Mouse (Mus musculus) layer of hippocampus, adult 11-12 months (tissue): ENCODE measurements at regions not wholly inside any gene's neighbourhood (a gene's known extent, or its start where the extent isn't known, plus 50 kb on each side); places are given as distances from the start of the nearest gene placed in this dataset.

Experiments used
- DNase-seq: peaks from one replicate; pipeline ENCODE4 v3.0.0; 2022; ENCODE audit warnings: low spot score

- no peak for DNase-seq
These were observed 337.7 kb downstream of the Hlx start for GRCm38 (mm10) chr1:184394559-184395194.

GRCm38 (mm10) chr1:184384088-184384823 is 348.2 kb downstream of the Hlx start:
- DNase-seq = no peak

GRCm38 (mm10) chr1:184378665-184379064 is 344.6 kb upstream of the 1700056E22Rik start:
- no peak for DNase-seq

GRCm38 (mm10) chr1:184365026-184365425 is 330.9 kb upstream of the 1700056E22Rik start:
- no peak for DNase-seq

GRCm38 (mm10) chr1:184358226-184358568 is 324.1 kb upstream of the 1700056E22Rik start:
- DNase-seq = no peak

DNA sequence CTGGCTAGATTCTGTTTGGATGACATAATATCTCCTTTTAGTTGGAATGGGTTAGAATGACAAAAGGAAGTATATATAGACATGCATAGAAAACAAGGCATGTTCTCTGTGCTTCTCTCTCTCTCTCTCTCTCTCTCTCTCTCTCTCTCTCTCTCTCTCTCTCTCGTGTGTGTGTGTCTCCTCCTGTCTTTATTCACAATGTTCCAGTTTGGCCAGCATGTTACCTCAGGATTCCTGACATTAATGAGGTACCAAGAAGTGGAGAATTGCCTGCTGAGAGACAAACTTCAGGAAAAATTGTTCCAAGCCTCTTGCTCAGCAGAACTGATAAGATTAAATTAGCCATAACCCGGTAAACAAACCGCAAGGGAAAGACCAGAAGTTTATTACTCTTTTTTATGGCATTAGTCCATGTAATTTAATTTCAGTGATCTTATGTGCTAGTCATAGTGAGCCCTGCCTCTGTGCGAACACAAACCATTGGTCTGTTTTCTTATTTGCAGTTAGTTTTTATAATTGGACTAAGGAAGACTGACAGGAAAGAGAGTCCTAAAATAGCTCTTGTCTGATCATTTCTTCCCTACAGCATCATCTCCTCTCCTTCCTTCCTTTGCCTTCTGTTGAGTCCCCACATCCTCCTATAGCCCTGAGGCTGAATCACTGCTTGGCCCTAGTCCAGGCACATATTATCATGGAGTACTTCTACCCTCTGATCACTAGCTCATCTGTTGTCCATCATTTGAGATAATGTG is 323.5 kb upstream of the 1700056E22Rik start:
- DNase-seq = no peak

GRCm38 (mm10) chr1:184353832-184354449 is 319.8 kb upstream of the 1700056E22Rik start:
- DNase-seq = no peak

DNA sequence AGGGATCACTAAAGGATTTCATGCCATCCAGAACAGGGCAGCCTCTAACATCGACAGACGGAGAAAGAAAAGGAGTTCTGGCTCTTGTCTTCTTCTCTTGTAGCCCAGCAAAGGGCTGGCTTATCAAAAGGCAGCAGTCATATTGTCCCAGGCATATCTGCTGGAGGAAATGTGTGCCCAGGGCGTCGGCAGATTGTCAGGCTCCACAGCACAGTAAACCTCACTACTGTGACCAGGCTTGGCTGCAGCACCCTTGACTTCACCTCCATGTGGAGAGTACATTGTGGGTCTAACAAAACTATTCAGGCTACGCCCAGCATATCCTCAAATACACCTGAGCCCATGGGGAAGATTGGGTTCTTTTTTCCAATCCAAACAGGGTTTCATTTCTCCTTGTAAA is 317.7 kb upstream of the 1700056E22Rik start:
- DNase-seq = no peak

- no peak for DNase-seq
These were observed 310.7 kb upstream of the 1700056E22Rik start for GRCm38 (mm10) chr1:184344829-184345228.

DNA sequence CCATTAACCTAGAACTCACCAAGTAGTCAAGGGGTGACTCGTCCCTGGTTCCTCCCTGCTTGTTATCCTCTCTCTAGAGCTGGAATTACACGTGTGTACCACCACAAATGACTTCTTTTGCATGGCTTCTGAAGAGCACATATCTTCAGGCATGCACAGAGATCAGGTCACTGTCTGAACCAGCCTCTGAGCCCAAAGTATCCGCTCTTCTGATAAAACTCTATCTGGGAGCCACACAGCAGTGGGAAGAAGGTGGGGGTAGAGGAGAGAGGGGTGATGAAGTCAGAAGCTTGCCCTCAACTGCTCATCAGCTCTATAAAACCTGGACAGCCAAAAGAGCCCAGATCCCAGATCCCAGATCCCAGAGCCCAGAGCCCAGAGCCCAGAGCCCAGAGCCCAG is 301.9 kb upstream of the 1700056E22Rik start:
- no peak for DNase-seq

GRCm38 (mm10) chr1:184335281-184335680 is 301.2 kb upstream of the 1700056E22Rik start:
- DNase-seq = no peak

GRCm38 (mm10) chr1:184334818-184335217 is 300.7 kb upstream of the 1700056E22Rik start:
- no peak for DNase-seq

DNA sequence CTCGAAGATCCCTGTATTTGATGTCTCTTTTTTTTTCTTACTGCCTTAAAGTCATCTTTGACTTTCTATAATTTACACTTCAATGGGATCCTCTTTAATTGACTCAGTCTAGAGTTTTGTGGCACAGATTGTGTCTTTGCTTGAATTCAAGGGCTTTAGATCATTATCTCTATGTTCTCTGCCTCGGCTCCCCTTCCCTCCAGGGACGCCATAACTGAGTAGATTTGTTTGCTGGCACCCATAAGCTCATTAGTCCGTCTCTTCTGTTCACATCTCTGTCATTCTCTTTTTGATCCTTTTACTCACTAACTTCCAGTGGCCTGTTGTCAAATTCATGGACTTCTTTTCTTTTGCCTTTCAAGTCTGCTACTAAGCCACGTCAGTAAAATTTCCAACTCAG is 299.0 kb upstream of the 1700056E22Rik start:
- DNase-seq = no peak

DNA sequence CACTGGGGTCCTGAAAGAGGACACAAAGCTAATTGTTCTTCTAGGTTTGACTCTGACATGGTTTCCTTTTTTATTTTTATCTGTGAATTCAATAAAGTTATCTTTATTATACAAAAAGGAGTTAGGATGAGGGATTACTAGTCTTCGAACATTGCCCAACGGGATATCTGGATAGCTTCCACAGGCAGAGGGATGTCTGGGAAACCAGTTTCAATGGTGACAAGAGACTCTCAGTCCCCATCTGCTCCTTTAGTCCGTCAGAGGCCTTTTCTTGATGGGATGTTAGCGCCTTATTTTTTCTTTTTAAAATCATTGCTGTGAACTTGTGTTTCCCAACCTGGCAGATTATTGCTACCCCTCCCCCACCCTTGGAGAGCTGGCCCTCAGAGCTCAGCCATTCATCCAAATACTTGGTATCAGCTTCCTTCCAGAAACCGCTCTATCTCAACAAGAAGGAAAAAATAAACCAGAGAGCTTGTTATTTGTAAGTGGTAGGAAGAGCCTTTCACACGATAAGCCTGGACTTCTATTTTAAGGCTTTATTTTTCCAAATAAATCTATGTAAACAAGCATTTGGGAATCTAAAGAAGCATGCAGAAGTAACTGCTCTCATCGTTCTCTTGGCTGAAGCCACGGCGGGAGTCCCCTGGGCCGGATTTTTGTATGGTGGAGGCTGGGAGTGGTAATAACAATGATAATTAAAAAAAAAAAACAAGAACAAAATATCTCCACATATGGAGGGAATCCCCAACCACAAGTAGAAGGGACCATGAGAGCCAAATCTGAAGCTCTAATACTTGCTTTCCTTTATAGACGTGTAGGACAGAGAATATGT is 296.6 kb upstream of the 1700056E22Rik start:
- DNase-seq = no peak

DNA sequence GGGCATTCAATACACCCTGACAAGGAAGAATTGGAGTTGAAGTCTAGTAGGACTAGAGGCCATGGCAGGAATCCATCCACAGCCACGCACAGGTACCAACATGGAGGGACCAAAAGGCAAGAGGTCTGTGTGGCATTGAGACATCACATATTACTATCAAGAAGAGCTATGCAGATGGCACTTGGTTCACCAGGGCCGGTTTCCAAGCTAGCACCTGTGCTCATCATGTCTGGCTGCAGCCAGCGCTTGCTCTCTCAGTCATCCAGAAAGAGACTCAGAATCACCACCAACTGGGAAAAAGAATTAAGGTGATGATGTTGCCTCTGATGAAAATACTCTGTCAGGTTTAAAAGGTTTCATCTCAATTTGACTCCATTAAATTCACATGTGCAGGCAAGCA is 292.1 kb upstream of the 1700056E22Rik start:
- no peak for DNase-seq

DNA sequence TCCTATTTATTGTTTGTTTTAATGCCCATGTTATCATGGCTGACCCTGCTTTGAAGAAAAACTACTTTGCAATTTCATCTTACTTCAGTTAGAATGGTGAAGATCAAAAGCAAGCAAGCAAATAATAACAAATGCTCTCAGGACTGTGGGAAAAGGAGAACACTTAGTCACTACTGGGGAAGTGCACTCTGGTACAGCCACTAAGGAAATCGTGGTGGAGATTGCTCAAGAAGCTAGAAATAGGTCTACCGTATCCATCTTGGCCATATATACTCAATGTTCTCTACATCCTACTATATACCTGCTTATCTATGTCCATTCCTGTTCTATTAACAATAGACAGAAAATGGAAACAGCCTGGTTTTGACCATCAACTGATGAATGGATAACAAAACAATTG is 290.1 kb upstream of the 1700056E22Rik start:
- DNase-seq = no peak

DNA sequence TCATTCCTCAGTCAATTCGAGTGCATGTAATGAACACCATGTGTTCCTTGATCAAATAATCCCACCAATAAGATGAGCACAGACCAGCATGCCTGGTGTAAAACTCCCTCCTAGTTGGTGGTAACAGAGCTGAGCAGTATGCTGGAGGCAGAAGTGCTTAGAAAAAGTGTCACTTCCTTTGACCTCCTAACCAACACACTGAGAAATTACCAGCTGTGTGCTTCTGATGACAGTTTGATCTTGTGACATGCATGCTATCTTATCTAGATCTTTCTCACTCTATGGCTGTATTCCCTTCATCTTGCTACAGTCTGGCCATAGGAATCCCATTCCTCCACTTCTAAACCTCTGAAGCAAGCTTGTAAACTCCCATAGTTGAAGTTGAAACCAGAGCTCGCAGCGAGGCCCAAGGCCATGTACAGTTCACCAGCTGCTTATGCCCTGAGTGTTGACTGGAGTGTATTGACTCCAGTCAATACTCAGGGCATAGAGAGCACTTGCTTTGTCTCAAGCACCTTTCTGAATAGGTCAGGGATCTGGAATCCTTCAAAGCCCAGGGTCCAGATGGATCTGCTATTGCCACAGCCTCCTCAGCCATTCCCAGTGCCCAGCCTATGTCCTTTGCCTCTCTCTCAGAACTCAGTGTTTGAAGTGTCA is 286.5 kb upstream of the 1700056E22Rik start:
- no peak for DNase-seq

DNA sequence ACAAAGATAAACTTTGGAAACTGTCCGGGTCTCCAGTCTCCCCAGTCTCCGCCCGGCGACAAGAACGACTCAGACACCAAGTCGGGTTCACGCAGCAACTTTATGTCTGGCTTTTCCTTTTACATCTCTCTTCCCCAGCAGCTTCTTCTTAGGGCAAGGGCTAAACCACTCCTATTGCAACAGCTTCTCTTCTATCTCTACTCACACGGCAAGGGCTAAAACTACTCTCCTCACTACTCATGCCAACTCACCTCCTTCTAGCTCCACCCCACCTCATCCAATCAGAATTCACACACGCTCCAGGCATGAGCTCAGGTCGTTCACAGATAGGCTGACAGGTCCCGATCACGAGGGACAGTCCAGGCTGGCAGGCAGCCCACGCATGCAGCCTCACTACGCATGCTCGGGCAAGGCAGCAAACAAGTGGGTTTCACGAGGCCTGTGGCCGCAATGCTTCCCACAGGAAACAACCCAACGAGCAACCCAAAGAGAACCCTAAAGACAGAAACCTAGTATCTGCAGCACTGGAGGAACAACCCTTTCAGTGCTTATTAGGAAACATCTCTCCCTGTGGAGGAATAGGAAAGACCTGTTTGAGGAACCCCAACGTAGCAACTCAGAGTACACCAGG is 276.2 kb upstream of the 1700056E22Rik start:
- peak; percentile 16 for DNase-seq

DNA sequence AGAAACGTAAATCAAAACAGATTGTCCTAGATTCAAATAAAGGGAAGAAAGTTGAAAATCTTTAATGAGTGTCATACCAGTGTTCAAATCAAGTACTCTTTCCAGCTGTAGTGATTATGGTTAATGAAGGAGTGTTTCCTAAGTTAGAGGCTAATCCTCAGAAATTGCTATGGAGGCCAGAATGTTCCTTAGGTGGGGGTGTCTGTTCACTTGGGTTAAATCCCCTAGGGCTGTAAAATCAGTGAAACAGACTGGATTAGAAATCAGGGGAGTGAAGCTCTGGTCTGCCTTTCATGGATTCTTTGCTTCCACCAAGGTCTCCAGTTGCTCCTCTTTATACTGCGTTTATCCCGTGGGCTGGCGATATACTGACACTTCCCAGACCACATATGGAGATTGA is 270.7 kb upstream of the 1700056E22Rik start:
- no peak for DNase-seq

DNA sequence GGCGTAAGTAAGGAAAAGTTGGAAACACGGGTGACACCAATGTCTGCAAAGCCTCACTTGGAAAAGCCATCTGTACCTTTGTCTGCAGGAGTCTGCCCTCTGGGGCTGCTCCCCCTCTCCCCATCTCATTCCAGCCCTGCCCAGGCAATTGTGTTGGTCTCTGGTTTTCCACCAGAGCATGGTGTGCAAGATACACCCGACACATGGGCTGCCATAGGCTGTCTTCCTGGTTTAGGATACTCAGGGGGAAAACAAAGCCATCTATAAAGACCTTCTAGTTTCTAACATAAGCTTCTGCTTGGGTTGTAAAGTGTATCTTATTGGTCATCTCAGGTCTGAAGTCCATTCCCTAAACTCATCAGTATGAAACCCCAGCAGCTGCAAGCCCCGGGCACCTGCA is 270.1 kb upstream of the 1700056E22Rik start:
- no peak for DNase-seq

- DNase-seq = no peak
These were observed 264.6 kb upstream of the 1700056E22Rik start for GRCm38 (mm10) chr1:184298701-184299100.
